Comparison of ENCODE assay signal across 40 mouse cellular contexts in the genomic region with DNA sequence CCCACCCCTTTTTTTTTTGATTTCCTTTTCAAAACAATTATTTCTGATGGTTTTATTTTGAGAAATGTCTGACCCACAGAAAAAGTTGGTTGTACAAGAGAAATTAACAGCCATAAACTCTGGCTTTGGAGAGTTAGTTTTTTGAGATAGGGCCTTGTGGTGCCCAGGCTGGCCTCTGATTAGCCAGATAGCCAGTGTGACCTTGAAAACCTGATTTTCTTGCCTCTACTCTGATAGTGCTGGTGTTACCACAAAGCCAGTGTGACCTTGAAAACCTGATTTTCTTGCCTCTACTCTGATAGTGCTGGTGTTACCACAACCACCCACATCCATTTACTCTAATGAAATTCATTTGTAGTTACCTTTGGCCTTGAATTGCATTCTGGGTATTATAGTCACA. TPM values are rescaled to one million over a fixed set of nuclear protein-coding genes. Genes with fewer than 3 reads are reported as not detected.
"Had no signal": no experiment of that assay in that cellular context is flagged by ENCODE, and none has a peak within 500 bp of the region (broad histone marks: within the 10 kb centered on the region; RNA-seq: fewer than 3 reads in every experiment).

No protein-coding gene starts in this region.

- H3K36me3 ChIP-seq: heart, embryonic 13.5 days; heart, embryonic 15.5 days; hindbrain, embryonic 12.5 days; kidney, embryonic 15.5 days; limb, embryonic 13.5 days; limb, embryonic 15.5 days; liver, embryonic 12.5 days had no signal

- H3K4me1 ChIP-seq: heart, embryonic 13.5 days; heart, embryonic 15.5 days; hindbrain, embryonic 12.5 days; limb, embryonic 13.5 days; limb, embryonic 15.5 days; liver, embryonic 12.5 days had no signal

- DNase-seq: gastrocnemius, postnatal 14 days; gastrocnemius, postnatal 36 days; heart, adult 11 months; heart, adult 2 months; heart, postnatal 14 days; heart, postnatal 36 days; kidney, adult 11 months; kidney, adult 2 months; kidney, adult 9 months; kidney, postnatal 14 days; kidney, postnatal 36 days; layer of hippocampus, adult 9-11 months; layer of hippocampus, postnatal 36 days; left cerebral cortex, postnatal 4 days had no signal

- H3K27me3 ChIP-seq: heart, embryonic 13.5 days; heart, embryonic 15.5 days; hindbrain, embryonic 12.5 days; kidney, embryonic 15.5 days; limb, embryonic 13.5 days; limb, embryonic 15.5 days; liver, embryonic 12.5 days had no signal

- H3K27ac ChIP-seq: heart, adult 2 months; heart, embryonic 13.5 days; heart, embryonic 15.5 days; hindbrain, embryonic 12.5 days; hindbrain, embryonic 14.5 days; kidney, embryonic 15.5 days; kidney, postnatal 0 days; limb, embryonic 13.5 days; limb, embryonic 15.5 days; liver, embryonic 12.5 days had no signal

- H3K4me3 ChIP-seq: heart, adult 2 months; heart, embryonic 13.5 days; heart, embryonic 15.5 days; hindbrain, embryonic 12.5 days; kidney, embryonic 15.5 days; limb, embryonic 13.5 days; limb, embryonic 15.5 days; liver, embryonic 12.5 days had no signal

- H3K9me3 ChIP-seq: heart, embryonic 13.5 days; heart, embryonic 15.5 days; hindbrain, embryonic 12.5 days; kidney, embryonic 15.5 days; limb, embryonic 13.5 days; limb, embryonic 15.5 days; liver, embryonic 12.5 days had no signal

- H3K4me2 ChIP-seq: heart, embryonic 11.5 days; heart, embryonic 13.5 days; heart, embryonic 15.5 days; hindbrain, embryonic 12.5 days; hindbrain, embryonic 14.5 days; kidney, embryonic 15.5 days; limb, embryonic 13.5 days; limb, embryonic 15.5 days; liver, embryonic 12.5 days had no signal

- ATAC-seq: hindbrain, embryonic 16.5 days; intestine, embryonic 16.5 days; liver, embryonic 12.5 days had no signal

- H3K9ac ChIP-seq: heart, embryonic 13.5 days; heart, embryonic 15.5 days; hindbrain, embryonic 12.5 days; hindbrain, embryonic 14.5 days; kidney, embryonic 15.5 days; limb, embryonic 13.5 days; limb, embryonic 15.5 days; liver, embryonic 12.5 days had no signal

RNA-seq across cellular contexts. Expression of gene Slc36a3, which starts 13.9 kb away (rescaled TPM):
- total RNA-seq: gastrocnemius, adult 18-20 months; gastrocnemius, adult 8-10 months; gastrocnemius, postnatal 14 days; gastrocnemius, postnatal 36 days; heart, adult 2 months; heart, postnatal 14 days; heart, postnatal 36 days; hematopoietic stem cell, adult 5-6 weeks; layer of hippocampus, adult 18-20 months; layer of hippocampus, adult 8-10 months; layer of hippocampus, postnatal 14 days; layer of hippocampus, postnatal 36 days; left cerebral cortex, adult 18-20 months; left cerebral cortex, adult 8-10 months; left cerebral cortex, postnatal 10 days; left cerebral cortex, postnatal 25 days; left cerebral cortex, postnatal 4 days; liver, adult 2 months had no signal
- polyA plus RNA-seq: heart, adult 2 months; heart, embryonic 11.5 days; heart, embryonic 13.5 days; heart, embryonic 15.5 days; heart, postnatal 0 days; hindbrain, embryonic 12.5 days; hindbrain, embryonic 14.5 days; hindbrain, embryonic 16.5 days; intestine, embryonic 14.5 days; intestine, embryonic 16.5 days; kidney, embryonic 15.5 days; kidney, postnatal 0 days; limb, embryonic 11.5 days; limb, embryonic 13.5 days; limb, embryonic 15.5 days; liver, embryonic 12.5 days had no signal

RNA-seq across cellular contexts. Expression of gene Slc36a2, which starts 47.2 kb away (rescaled TPM):
- total RNA-seq: hematopoietic stem cell, adult 5-6 weeks; liver, adult 2 months had no signal
- polyA plus RNA-seq: liver, adult 2 months had no signal

RNA-seq across cellular contexts. Expression of gene Ccdc69, which starts 59.7 kb away (rescaled TPM):
- total RNA-seq: layer of hippocampus, postnatal 14 days; left cerebral cortex, postnatal 4 days had no signal
